Mouse (Mus musculus) heart, postnatal 0 days (tissue): ENCODE data around the gene Tspan18.

ENCODE experiments used
- CTCF ChIP-seq: IDR thresholded peaks from 2 replicates; pipeline ENCODE4 v1.5.1; 2016; ENCODE audit warnings: antibody characterized with exemption, control low read depth, low read depth
- EP300 ChIP-seq: IDR thresholded peaks from 2 replicates; pipeline ENCODE4 v1.6.1; 2016; ENCODE audit warnings: antibody characterized with exemption, low read depth

- TF ChIP-seq EP300 (no peak), CTCF (no peak)
Observed at GRCm38 (mm10) chr2:93163750-93164335, 170.5 kb downstream of the Tspan18 start.
